10 mouse cellular contexts compared by ENCODE assay signal in the genomic region with DNA sequence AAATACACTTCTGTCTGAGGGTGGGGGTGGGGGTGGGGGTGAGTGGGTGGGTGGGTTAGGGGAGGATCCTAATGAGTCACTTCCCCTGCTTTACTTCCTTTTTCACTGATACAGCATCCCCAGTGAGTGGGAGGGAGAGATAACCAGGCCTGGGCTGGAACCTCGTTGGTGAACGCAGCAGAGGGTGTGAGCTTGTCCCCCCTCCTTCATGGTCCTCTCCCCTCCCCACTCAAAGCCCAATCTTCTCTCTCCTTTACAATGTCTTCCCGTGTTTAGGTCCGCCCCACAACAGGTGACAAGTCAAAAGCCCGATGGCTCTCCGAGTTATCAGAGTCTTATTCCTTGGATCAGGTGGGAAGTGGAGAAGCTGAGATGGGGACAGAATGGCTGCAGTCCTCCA.
A peak's percentile ranks its signal among the peaks of the same experiment; 100 is the strongest.
DNase-seq lines count a peak whose midpoint lies in the region; ATAC-seq and TF ChIP-seq lines count a peak whose summit lies in the region.
"Had no signal": no experiment of that assay in that cellular context is flagged by ENCODE, and none has a peak within 500 bp of the region (broad histone marks: within the 10 kb centered on the region; RNA-seq: fewer than 3 reads in every experiment).

No protein-coding gene starts in this region.

- intact Hi-C loops in left cerebral cortex, postnatal 36 days (cut with DNase I): no loop called here

- 56% methylated on average over 6 of the region's 6 CpGs for WGBS in heart, postnatal 0 days
- 8% methylated on average over 6 of the region's 6 CpGs for WGBS in liver, embryonic 12.5 days (ENCODE audit: insufficient replicate concordance)

- H3K27ac ChIP-seq in heart, postnatal 0 days (ENCODE audit: low read depth): no peak overlapping the region
- peak overlapping the region; percentile 100 for H3K27ac ChIP-seq in MEL (ENCODE audit: control insufficient read depth, low read depth, low read length)
- peak overlapping the region; percentile 96 for H3K27ac ChIP-seq in liver, embryonic 12.5 days
- H3K27ac ChIP-seq: hindbrain, postnatal 0 days; limb, embryonic 15.5 days had no signal

- no peak overlapping the region for H3K4me3 ChIP-seq in heart, postnatal 0 days (ENCODE audit: low read depth, low read length)
- peak overlapping the region; percentile 47 to 56 for H3K4me3 ChIP-seq in MEL (ENCODE audit: control insufficient read depth in 1 of 2, insufficient read depth in 1 of 2, low read depth in 2 of 2, low read length in 2 of 2)
- peak overlapping the region; percentile 43 for H3K4me3 ChIP-seq in liver, embryonic 12.5 days
- H3K4me3 ChIP-seq: limb, embryonic 15.5 days had no signal

- H3K79me2 ChIP-seq in MEL (ENCODE audit: control insufficient read depth, insufficient read depth, low read length, poor library complexity): no peaks in the 10 kb centered on the region; the same call in 1 of the 2 replicates

- H3K27me3 ChIP-seq in heart, postnatal 0 days (ENCODE audit: control insufficient read depth, insufficient read depth, low read length): no peaks in the 10 kb centered on the region
- H3K27me3 ChIP-seq in MEL (ENCODE audit: control insufficient read depth in 1 of 2, insufficient read depth in 2 of 2, low read length in 2 of 2): no peaks in the 10 kb centered on the region
- H3K27me3 ChIP-seq in liver, embryonic 12.5 days (replicated peaks): 0 out of 2 replicates have a peak, but pooled peaks cover 3% of the 10 kb centered on the region
- H3K27me3 ChIP-seq: limb, embryonic 15.5 days had no signal

- ATAC-seq in heart, postnatal 0 days (ENCODE audit: insufficient read depth, low read depth): peak; percentile 25
- peak; percentile 83 for ATAC-seq in liver, embryonic 12.5 days
- ATAC-seq: hindbrain, postnatal 0 days had no signal

- TF ChIP-seq RAD21 in MEL (IDR thresholded peaks at IDR 0.05; ENCODE audit: low read depth, low read length): no peak

- no peak overlapping the region for H3K9ac ChIP-seq in heart, postnatal 0 days (replicated peaks; ENCODE audit: low read depth, low read length)
- H3K9ac ChIP-seq in MEL (ENCODE audit: control insufficient read depth, low read depth, low read length, poor library complexity, severe bottlenecking): peak overlapping the region; percentile 80
- H3K9ac ChIP-seq in liver, embryonic 12.5 days: peak overlapping the region; percentile 42; the same call in 1 of the 2 replicates
- H3K9ac ChIP-seq: limb, embryonic 15.5 days had no signal

- no peak overlapping the region; the same call in 1 of the 2 replicates for H3K4me2 ChIP-seq in heart, postnatal 0 days (ENCODE audit: low read depth, low read length)
- peak overlapping the region; percentile 75 for H3K4me2 ChIP-seq in liver, embryonic 12.5 days
- H3K4me2 ChIP-seq: limb, embryonic 15.5 days had no signal

- no peaks in the 10 kb centered on the region for H3K9me3 ChIP-seq in heart, postnatal 0 days (replicated peaks; ENCODE audit: control insufficient read depth, low read length)
- no peaks in the 10 kb centered on the region for H3K9me3 ChIP-seq in MEL (replicated peaks; ENCODE audit: insufficient read depth, low read length)
- no peaks in the 10 kb centered on the region for H3K9me3 ChIP-seq in liver, embryonic 12.5 days (replicated peaks)
- H3K9me3 ChIP-seq: limb, embryonic 15.5 days had no signal

- H3K4me1 ChIP-seq in heart, postnatal 0 days (ENCODE audit: control insufficient read depth, insufficient read depth): peaks cover 8% of the 10 kb centered on the region
- peaks cover 27 to 38% of the 10 kb centered on the region in 2 experiments for H3K4me1 ChIP-seq in MEL (ENCODE audit: control insufficient read depth in 1 of 2, insufficient read depth in 2 of 2, low read length in 2 of 2)
- H3K4me1 ChIP-seq in liver, embryonic 12.5 days: peaks cover 97% of the 10 kb centered on the region

- peak in 1 of 2 experiments; percentile 44; a peak in 2 of 4 replicates for TF ChIP-seq POLR2A in MEL (IDR thresholded peaks at IDR 0.05; ENCODE audit: control insufficient read depth in 1 of 2, insufficient read depth in 1 of 2, low read depth in 1 of 2, low read length in 2 of 2, poor library complexity in 1 of 2)

- no peak for TF ChIP-seq CTCF in heart, postnatal 0 days (IDR thresholded peaks at IDR 0.05; ENCODE audit: low read depth)
- no peak for TF ChIP-seq CTCF in MEL (IDR thresholded peaks at IDR 0.05 in 2 of 3, conservative IDR thresholded peaks at IDR 0.05 in 1 of 3; ENCODE audit: control insufficient read depth in 1 of 3, insufficient read depth in 1 of 3, low read depth in 2 of 3, low read length in 3 of 3, poor library complexity in 1 of 3, severe bottlenecking in 1 of 3)

- TF ChIP-seq EP300 in heart, postnatal 0 days (IDR thresholded peaks at IDR 0.05; ENCODE audit: low read depth): no peak
- TF ChIP-seq EP300 in MEL (IDR thresholded peaks at IDR 0.05; ENCODE audit: low read depth in 1 of 2, low read length in 2 of 2): peak; percentile 69 to 87

- no peak for DNase-seq in heart, postnatal 0 days (ENCODE audit: low spot score)
- no peak for DNase-seq in heart, adult 8-10 months (ENCODE audit: low spot score)
- DNase-seq in MEL (ENCODE audit: low read depth, low spot score): peak; percentile 93
- DNase-seq in spleen, postnatal 10 days (ENCODE audit: low spot score in 2 of 2): peak; percentile 53 to 59
- DNase-seq in left cerebral cortex, postnatal 36 days (ENCODE audit: low spot score in 2 of 2): no peak
- no peak for DNase-seq in layer of hippocampus, adult 9-10 months (ENCODE audit: low spot score)
- no peak for DNase-seq in kidney, postnatal 4 days

- no peaks in the 10 kb centered on the region for H3K36me3 ChIP-seq in heart, postnatal 0 days (replicated peaks; ENCODE audit: control insufficient read depth, insufficient read depth, low read length)
- peaks cover 0 to 48% of the 10 kb centered on the region in 2 experiments; a peak in 2 of 4 replicates for H3K36me3 ChIP-seq in MEL (ENCODE audit: control insufficient read depth in 1 of 2, insufficient read depth in 2 of 2, low read length in 2 of 2)
- no peaks in the 10 kb centered on the region for H3K36me3 ChIP-seq in liver, embryonic 12.5 days
- H3K36me3 ChIP-seq: limb, embryonic 15.5 days had no signal

TF ChIP-seq in MEL, 35 proteins besides CTCF, POLR2A, EP300 and RAD21:
- TF ChIP-seq HCFC1 (IDR thresholded peaks at IDR 0.05; ENCODE audit: low read depth, low read length): peak; percentile 17; the same call in 1 of the 2 replicates
- peak; percentile 85 for TF ChIP-seq ETS1 (IDR thresholded peaks at IDR 0.05; ENCODE audit: low read depth, low read length)
- TF ChIP-seq TCF12 (IDR thresholded peaks at IDR 0.05; ENCODE audit: low read depth, low read length): peak; percentile 79
- TF ChIP-seq RCOR1 (IDR thresholded peaks at IDR 0.05; ENCODE audit: low read depth, low read length): peak; percentile 36; the same call in 1 of the 2 replicates
- peak; percentile 53 for TF ChIP-seq TBP (IDR thresholded peaks at IDR 0.05; ENCODE audit: low read depth, low read length)
- no peak for TF ChIP-seq MAFK (IDR thresholded peaks at IDR 0.05; ENCODE audit: borderline replicate concordance, low read depth, low read length)
- peak; percentile 55; the same call in 1 of the 2 replicates for TF ChIP-seq MAZ (IDR thresholded peaks at IDR 0.05; ENCODE audit: low read depth, low read length)
- no peak for TF ChIP-seq ZNF384 (IDR thresholded peaks at IDR 0.05; ENCODE audit: low read depth, low read length)
- no peak for TF ChIP-seq MEF2A (IDR thresholded peaks at IDR 0.05; ENCODE audit: extremely low read depth, insufficient replicate concordance, low read depth, low read length, poor library complexity, severe bottlenecking)
- TF ChIP-seq GATA1 (IDR thresholded peaks at IDR 0.05; ENCODE audit: low read depth, low read length): peak; percentile 82
- TF ChIP-seq CHD1 (IDR thresholded peaks at IDR 0.05; ENCODE audit: low read depth, low read length): no peak; the same call in 1 of the 2 replicates
- no peak for TF ChIP-seq ZKSCAN1 (IDR thresholded peaks at IDR 0.05; ENCODE audit: low read depth, low read length)
- peak; percentile 16; the same call in 1 of the 2 replicates for TF ChIP-seq USF1 (IDR thresholded peaks at IDR 0.05; ENCODE audit: low read depth, low read length)
- TF ChIP-seq MYB (IDR thresholded peaks at IDR 0.05; ENCODE audit: low read depth, low read length): no peak
- TF ChIP-seq POLR2AphosphoS5 (IDR thresholded peaks at IDR 0.05; ENCODE audit: borderline replicate concordance, low read depth, low read length): no peak
- no peak for TF ChIP-seq NRF1 (IDR thresholded peaks at IDR 0.05; ENCODE audit: insufficient read depth, low read depth, low read length, poor library complexity, severe bottlenecking)
- TF ChIP-seq MAX (IDR thresholded peaks at IDR 0.05; ENCODE audit: low read length): no peak
- TF ChIP-seq UBTF (IDR thresholded peaks at IDR 0.05; ENCODE audit: borderline replicate concordance, insufficient read depth, low read depth, low read length): no peak
- TF ChIP-seq SMC3 (IDR thresholded peaks at IDR 0.05; ENCODE audit: low read depth, low read length): no peak
- no peak for TF ChIP-seq CHD2 (IDR thresholded peaks at IDR 0.05; ENCODE audit: low read length)
- TF ChIP-seq MXI1 (IDR thresholded peaks at IDR 0.05; ENCODE audit: low read depth, low read length): no peak
- no peak for TF ChIP-seq POLR2AphosphoS2 (IDR thresholded peaks at IDR 0.05; ENCODE audit: low read length)
- peak; percentile 80 for TF ChIP-seq TAL1 (IDR thresholded peaks at IDR 0.05; ENCODE audit: low read length)
- no peak for TF ChIP-seq ELF1 (IDR thresholded peaks at IDR 0.05; ENCODE audit: low read depth, low read length)
- TF ChIP-seq JUND (IDR thresholded peaks at IDR 0.05; ENCODE audit: low read depth, low read length): 0 out of 2 replicates have a peak, but pooled peaks have one; percentile 57
- no peak for TF ChIP-seq ZC3H11A (IDR thresholded peaks at IDR 0.05; ENCODE audit: low read depth, low read length)
- TF ChIP-seq BHLHE40 (IDR thresholded peaks at IDR 0.05; ENCODE audit: borderline replicate concordance, low read depth, low read length): peak; percentile 51; the same call in 1 of the 2 replicates

Comparison
In these comparisons a context has a peak if more than half of its experiments do, and no peak if none do; other contexts are left out.
1. DNase-seq: peak in MEL (single experiment) and spleen, postnatal 10 days (2 of 2); none in heart, postnatal 0 days (single experiment), heart, adult 8-10 months (single experiment), left cerebral cortex, postnatal 36 days (0 of 2), layer of hippocampus, adult 9-10 months (single experiment) and kidney, postnatal 4 days (0 of 2).